Mouse (Mus musculus): ENCODE data around the gene Gm10840.
A peak's percentile ranks its signal among the peaks of the same experiment; 100 is the strongest.
"Not testable (repeated sequence)": the region's sequence is repeated elsewhere in the genome, so short reads cannot be mapped to it uniquely, and the experiment has no call there.

Gm10840 gene

GRCm38 (mm10) chr11:106160841-106161721, at the start of gene Gm10840, which contains the start of gene Limd2:
Gm10840 (plus strand) TSS chr11:106160850.
Limd2 (minus strand) TSS chr11:106160860.
- peak; percentile 60 to 72 for DNase-seq

- DNase-seq = no peak
These were observed 49.0 kb upstream of the Gm10840 start for GRCm38 (mm10) chr11:106111688-106112087.

GRCm38 (mm10) chr11:106122221-106122620, 38.4 kb upstream of the Gm10840 start:
- no peak for DNase-seq

- peak in 1 of 2 experiments; percentile 6 for DNase-seq
These were observed 37.9 kb upstream of the Gm10840 start for GRCm38 (mm10) chr11:106122736-106123135.

GRCm38 (mm10) chr11:106124784-106125183, 35.9 kb upstream of the Gm10840 start:
- no peak for DNase-seq

GRCm38 (mm10) chr11:106125827-106126226, 34.8 kb upstream of the Gm10840 start:
- DNase-seq = no peak

GRCm38 (mm10) chr11:106126727-106127373, 33.8 kb upstream of the Gm10840 start:
- DNase-seq = not testable (repeated sequence)

GRCm38 (mm10) chr11:106129477-106129876, 31.2 kb upstream of the Gm10840 start:
- no peak for DNase-seq

- no peak for DNase-seq
These were observed 28.1 kb upstream of the Gm10840 start for GRCm38 (mm10) chr11:106132516-106132915.

GRCm38 (mm10) chr11:106134580-106135528, 25.8 kb upstream of the Gm10840 start:
- peak; percentile 84 to 91 for DNase-seq

- no peak for DNase-seq
These were observed 9.4 kb upstream of the Gm10840 start for GRCm38 (mm10) chr11:106151219-106151618.

- no peak for DNase-seq
These were observed 8.5 kb upstream of the Gm10840 start for GRCm38 (mm10) chr11:106152132-106152531.

GRCm38 (mm10) chr11:106154091-106154490, 6.6 kb upstream of the Gm10840 start:
- no peak for DNase-seq

GRCm38 (mm10) chr11:106154770-106155169, 5.9 kb upstream of the Gm10840 start:
- DNase-seq = no peak

- DNase-seq = no peak
These were observed 4.9 kb upstream of the Gm10840 start for GRCm38 (mm10) chr11:106155761-106156160.

GRCm38 (mm10) chr11:106156257-106156656, 4.4 kb upstream of the Gm10840 start:
- no peak for DNase-seq

- no peak for DNase-seq
These were observed 3.5 kb upstream of the Gm10840 start for GRCm38 (mm10) chr11:106157154-106157553.

GRCm38 (mm10) chr11:106158081-106158929, 2.3 kb upstream of the Gm10840 start:
- peak; percentile 50 to 61 for DNase-seq

- no peak for DNase-seq
These were observed 1.8 kb upstream of the Gm10840 start for GRCm38 (mm10) chr11:106158930-106159215.

- peak; percentile 60 to 70 for DNase-seq
These were observed 1.3 kb upstream of the Gm10840 start for GRCm38 (mm10) chr11:106159216-106159920.
